Mouse (Mus musculus): ENCODE data around the gene Cdh4.

- TF ChIP-seq CTCF (IDR thresholded peaks at IDR 0.05; ENCODE audit: borderline replicate concordance, extremely low read depth, insufficient read depth, insufficient read length): no peak
- no peak for TF ChIP-seq POLR2A (IDR thresholded peaks at IDR 0.05; ENCODE audit: borderline replicate concordance, extremely low read depth, insufficient read depth, insufficient read length, poor library complexity, severe bottlenecking)
Measured at GRCm38 (mm10) chr2:179746491-179746890, 304.3 kb downstream of the Cdh4 start.

All from brain, embryonic 14.5 days (tissue).